Mouse (Mus musculus) liver, adult 2 months (tissue): Measurements from ENCODE around the gene Trim40. TPM values are rescaled to one million over a fixed set of nuclear protein-coding genes. Genes with fewer than 3 reads are reported as not detected.

Experiments
- DNase-seq: peaks from one replicate; pipeline ENCODE4 v3.0.0-alpha.2; 2011; ENCODE audit warnings: low read depth, low spot score; ENCODE audit errors: extremely low read depth
- H3K27ac ChIP-seq: fragments of 200-500 bp; replicated peaks from 2 replicates; pipeline ENCODE4 v1.5.1; 2012; ENCODE audit warnings: low read depth, mild to moderate bottlenecking, control low read depth, inconsistent platforms, low read length; ENCODE audit not compliant: insufficient read depth
- H3K27me3 ChIP-seq: fragments of 200-500 bp; 2 replicates; pipeline ENCODE4 v1.6.1; 2012; ENCODE audit warnings: mild to moderate bottlenecking, moderate library complexity, low read length, inconsistent platforms; ENCODE audit not compliant: control insufficient read depth, insufficient read depth
- H3K36me3 ChIP-seq: fragments of 200-500 bp; 2 replicates; pipeline ENCODE4 v1.6.1; 2012; ENCODE audit warnings: low read length, inconsistent platforms; ENCODE audit not compliant: control insufficient read depth, insufficient read depth
- H3K4me1 ChIP-seq: fragments of 200-500 bp; 2 replicates; pipeline ENCODE4 v1.6.1; 2011; ENCODE audit warnings: low read length; ENCODE audit not compliant: control insufficient read depth, insufficient read depth
- H3K4me3 ChIP-seq: fragments of 200-500 bp; 2 replicates; pipeline ENCODE4 v1.5.1; 2011; ENCODE audit warnings: low read depth, mild to moderate bottlenecking, control low read depth, low read length, moderate library complexity; ENCODE audit not compliant: insufficient read depth
- H3K79me2 ChIP-seq: fragments of 200-500 bp; 2 replicates; pipeline ENCODE4 v1.6.1; 2012; ENCODE audit warnings: inconsistent platforms, mild to moderate bottlenecking, low read length, moderate library complexity; ENCODE audit not compliant: control insufficient read depth, insufficient read depth
- H3K9ac ChIP-seq: fragments of 200-500 bp; 2 replicates; pipeline ENCODE4 v1.6.1; 2012; ENCODE audit warnings: low read depth, mild to moderate bottlenecking, control low read depth, inconsistent platforms, low read length
- CTCF ChIP-seq: fragments of 200-500 bp; IDR thresholded peaks from 2 replicates; pipeline ENCODE4 v1.5.1; 2011; ENCODE audit warnings: low read depth, low read length, control low read depth
- POLR2A ChIP-seq: fragments of 200-500 bp; IDR thresholded peaks from 2 replicates; pipeline ENCODE4 v1.6.1; 2011; ENCODE audit warnings: low read length, control low read depth; ENCODE audit not compliant: insufficient read depth; ENCODE audit errors: extremely low read depth
- WGBS: fragments of 180-500 bp; shearing (Covaris S2); methylation state at CpG from one replicate; pipeline ENCODE4 v1.1.7; 2018; 5-methylcytosine and 5-hydroxymethylcytosine counted together
- polyA plus RNA-seq: library from polyadenylated mRNA; depleted of rRNA; stranded (reverse); fragments of >200 nt; gene quantifications from 2 replicates; pipeline ENCODE4 v1.2.3, GENCODE M21; 2012
- total RNA-seq: library from RNA; depleted of rRNA; stranded (reverse); fragments of >200 nt; gene quantifications from 2 replicates; pipeline ENCODE4 v1.2.3, GENCODE M21; 2014

Trim40 gene
- total and polyA plus RNA-seq, 2 experiments, result 0.05 TPM; not detected in 1

DNA sequence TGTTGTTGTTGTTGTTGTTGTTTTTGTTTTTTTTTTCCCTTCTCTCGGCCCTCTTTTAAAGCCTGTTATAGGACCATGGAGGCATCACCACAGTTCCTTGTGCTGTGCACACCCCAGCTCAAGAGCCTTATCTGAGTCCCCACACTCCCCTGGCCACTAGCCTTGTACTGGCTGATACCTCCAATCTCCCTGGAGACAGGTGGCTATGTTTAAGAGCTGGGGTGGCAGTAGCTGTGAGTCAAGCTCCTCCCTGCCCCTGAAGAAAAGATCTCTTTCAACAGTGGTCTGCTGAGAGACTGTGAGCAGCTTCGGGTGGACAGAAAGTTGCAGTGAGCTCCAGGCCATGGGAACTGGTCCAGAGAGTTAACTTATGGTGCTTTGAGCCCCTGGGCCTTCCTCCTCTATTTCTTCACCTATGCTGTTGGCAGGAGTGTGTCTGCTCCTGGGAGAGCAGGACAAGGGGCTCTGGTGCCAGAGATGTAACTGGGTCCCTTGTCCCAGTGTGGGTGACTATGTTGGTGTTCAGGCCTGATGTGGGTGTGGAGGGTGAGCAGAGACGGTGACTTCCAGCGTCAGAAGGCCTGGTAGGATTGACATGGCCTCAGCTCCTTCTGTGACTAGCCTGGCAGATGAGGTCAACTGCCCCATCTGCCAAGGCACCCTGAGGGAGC, 20.5 kb downstream of the Trim40 start, which contains the start of gene Trim10:
Trim10 (plus strand) TSS at position 291 of the 671 bp plus-strand sequence.
- no peak for DNase-seq

DNA sequence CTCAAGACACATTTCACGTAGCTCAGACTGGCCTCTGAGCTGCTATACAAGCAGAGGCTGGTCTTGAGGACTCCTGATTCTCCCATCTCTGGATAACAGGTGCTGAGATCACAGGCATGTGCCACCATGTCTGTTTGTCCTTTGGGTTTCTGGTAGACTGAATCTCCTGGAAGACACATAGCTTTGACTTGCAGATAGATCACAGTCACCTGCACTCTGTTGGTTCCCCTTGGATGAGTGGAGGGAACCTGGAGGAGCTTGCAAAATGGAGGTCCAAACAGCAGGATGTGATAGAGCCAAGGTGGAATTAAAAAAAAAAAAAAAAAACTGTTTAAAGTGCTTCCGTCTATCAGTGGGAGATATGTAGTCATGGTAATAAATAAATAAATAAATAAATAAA, 21.1 kb downstream of the Trim40 start:
- Histone ChIP-seq H3K36me3 (no peaks in the 10 kb centered on the region), H3K27ac (no peak overlapping the region), H3K9ac (no peak overlapping the region), H3K27me3 (no peaks in the 10 kb centered on the region), H3K4me3 (no peak overlapping the region), H3K4me1 (no peaks in the 10 kb centered on the region), H3K79me2 (no peaks in the 10 kb centered on the region)
- no peak for DNase-seq
- 89% methylated on average over 2 of the region's 2 CpGs for WGBS
- TF ChIP-seq CTCF (no peak), POLR2A (no peak)

More for the DNA sequence above, 20.5 kb downstream of the Trim40 start, which contains the start of gene Trim10:
- no peak within 1 kb of the TSS for H3K9ac ChIP-seq
- H3K79me2 ChIP-seq, result no peaks in the 10 kb centered on the region
- H3K27ac ChIP-seq, result no peak within 1 kb of the TSS
- H3K4me1 ChIP-seq, result no peaks in the 10 kb centered on the region
- H3K36me3 ChIP-seq, result no peaks in the 10 kb centered on the region
- H3K27me3 ChIP-seq, result no peaks in the 10 kb centered on the region
- 77% methylated on average over 4 of the region's 4 CpGs for WGBS
- no peak within 1 kb of the TSS for H3K4me3 ChIP-seq
- TF ChIP-seq CTCF (no peak), POLR2A (no peak)

DNA sequence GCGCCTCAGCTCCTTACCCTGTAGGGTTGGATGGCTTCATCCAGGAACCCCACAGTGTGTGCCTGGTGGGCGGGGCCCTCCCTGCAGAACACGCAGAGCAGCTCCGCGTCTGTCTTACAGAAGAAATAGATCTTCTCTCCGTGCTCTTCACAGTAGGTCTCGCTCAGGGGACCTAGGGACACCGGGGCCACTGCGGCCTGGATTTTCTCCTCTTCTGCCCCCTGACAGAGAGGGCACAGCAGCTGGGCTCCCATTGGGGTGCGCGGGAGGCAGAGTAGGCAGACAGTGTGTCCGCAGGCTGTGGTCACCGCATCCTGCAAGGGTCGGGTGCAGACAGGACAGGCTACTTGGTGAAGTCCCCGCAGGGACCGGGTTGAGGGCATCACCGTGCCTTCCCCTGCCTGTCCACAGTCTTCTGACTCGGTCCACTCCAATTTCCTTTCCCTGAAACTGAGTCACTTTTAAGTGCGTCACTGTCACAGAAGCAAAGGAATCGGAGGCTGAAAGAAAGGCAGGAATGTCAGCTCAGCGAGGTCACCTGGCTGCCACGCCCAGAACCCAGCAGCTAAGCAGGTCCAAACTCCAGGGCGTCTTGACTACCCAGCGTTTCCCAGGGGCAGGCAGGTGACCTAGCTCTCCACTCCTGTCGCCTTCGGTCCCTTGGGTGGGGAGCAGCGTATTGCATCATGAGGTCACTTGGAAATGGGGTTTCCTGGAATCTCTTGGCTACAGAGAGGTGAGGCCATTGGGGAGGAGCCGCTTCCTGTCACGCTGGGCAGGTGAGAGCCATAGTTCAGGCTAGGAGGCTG, 23.0 kb downstream of the Trim40 start, which contains the start of gene Trim15:
Trim15 (minus strand) TSS at position 492 of the 809 bp plus-strand sequence.
- no peaks in the 10 kb centered on the region for H3K79me2 ChIP-seq
- 10% methylated on average over 29 of the region's 29 CpGs for WGBS
- no peak within 1 kb of the TSS for H3K4me3 ChIP-seq
- TF ChIP-seq POLR2A, result no peak
- no peak for TF ChIP-seq CTCF
- H3K9ac ChIP-seq, result no peak within 1 kb of the TSS
- no peaks in the 10 kb centered on the region for H3K36me3 ChIP-seq
- no peak within 1 kb of the TSS for H3K27ac ChIP-seq
- H3K4me1 ChIP-seq, result no peaks in the 10 kb centered on the region
- H3K27me3 ChIP-seq, result no peaks in the 10 kb centered on the region
- DNase-seq, result peak; percentile 42

DNA sequence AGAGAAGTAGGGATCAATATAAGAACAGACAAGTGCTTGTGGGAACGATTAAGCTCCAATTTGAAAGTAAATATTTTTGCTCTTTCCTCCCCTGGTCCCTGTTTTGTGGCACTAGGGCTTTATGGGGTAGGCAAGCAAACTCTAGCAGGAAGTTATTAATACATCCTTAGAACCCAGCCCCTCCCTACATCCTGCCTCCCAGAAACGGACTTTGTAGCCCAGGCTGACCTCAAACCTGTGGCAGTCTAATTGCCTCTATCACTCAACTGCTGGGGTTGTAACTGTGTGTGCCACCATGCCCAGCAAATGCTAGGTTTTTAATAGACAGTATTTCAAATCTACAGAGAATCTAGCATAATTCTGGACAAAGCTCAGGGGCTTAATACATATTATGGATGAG, 28.2 kb downstream of the Trim40 start:
- Histone ChIP-seq H3K79me2 (no peaks in the 10 kb centered on the region), H3K36me3 (peaks cover 20% of the 10 kb centered on the region), H3K4me3 (no peak overlapping the region), H3K4me1 (no peaks in the 10 kb centered on the region), H3K27ac (no peak overlapping the region), H3K27me3 (no peaks in the 10 kb centered on the region), H3K9ac (no peak overlapping the region)
- 12% methylated on average over 2 of the region's 2 CpGs for WGBS
- no peak for TF ChIP-seq CTCF
- TF ChIP-seq POLR2A, result no peak
- no peak for DNase-seq

DNA sequence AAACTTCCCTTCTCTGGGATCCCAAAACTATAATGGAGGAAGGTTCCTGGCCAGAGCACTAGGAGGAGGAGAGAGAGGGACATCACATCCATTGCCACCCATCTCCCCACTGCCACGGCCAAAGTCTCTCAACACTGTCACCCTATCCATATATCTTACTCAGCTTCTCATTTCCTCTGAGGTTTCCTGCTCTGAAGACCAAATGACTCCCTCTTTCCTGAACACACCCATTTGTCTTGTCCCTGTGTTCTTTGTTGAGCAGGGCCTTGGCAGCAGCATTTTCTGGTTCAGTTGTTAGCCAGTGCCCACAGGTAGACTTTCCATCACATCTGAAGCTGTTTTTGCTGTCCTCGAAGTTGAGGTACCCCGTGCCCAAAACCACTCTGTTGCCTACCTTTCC, 31.7 kb downstream of the Trim40 start:
- Histone ChIP-seq H3K27ac (no peak overlapping the region), H3K9ac (no peak overlapping the region), H3K79me2 (no peaks in the 10 kb centered on the region), H3K4me3 (no peak overlapping the region), H3K36me3 (peaks cover 48% of the 10 kb centered on the region), H3K4me1 (no peaks in the 10 kb centered on the region), H3K27me3 (no peaks in the 10 kb centered on the region)
- TF ChIP-seq POLR2A (no peak), CTCF (no peak)
- WGBS, result 86% methylated on average over 3 of the region's 3 CpGs
- DNase-seq, result no peak
